Mouse (Mus musculus) heart, postnatal 4 days (tissue): ENCODE measurements around the gene Il17f. TPM values are rescaled to one million over a fixed set of nuclear protein-coding genes. Genes with fewer than 3 reads are reported as not detected.
"Not testable (repeated sequence)": the region's sequence is repeated elsewhere in the genome, so short reads cannot be mapped to it uniquely, and the experiment has no call there.

ENCODE experiments used
- DNase-seq: peaks from one replicate; pipeline ENCODE4 v3.0.0; 2021
- total RNA-seq, 2 experiments: library from RNA; stranded (reverse); gene quantifications; 2 replicates each; pipeline ENCODE4 v1.2.3; 2021

Il17f gene
- total RNA-seq, result under 1 TPM in 1 of 2 experiments, not detected in 1; 0.47 TPM

DNA sequence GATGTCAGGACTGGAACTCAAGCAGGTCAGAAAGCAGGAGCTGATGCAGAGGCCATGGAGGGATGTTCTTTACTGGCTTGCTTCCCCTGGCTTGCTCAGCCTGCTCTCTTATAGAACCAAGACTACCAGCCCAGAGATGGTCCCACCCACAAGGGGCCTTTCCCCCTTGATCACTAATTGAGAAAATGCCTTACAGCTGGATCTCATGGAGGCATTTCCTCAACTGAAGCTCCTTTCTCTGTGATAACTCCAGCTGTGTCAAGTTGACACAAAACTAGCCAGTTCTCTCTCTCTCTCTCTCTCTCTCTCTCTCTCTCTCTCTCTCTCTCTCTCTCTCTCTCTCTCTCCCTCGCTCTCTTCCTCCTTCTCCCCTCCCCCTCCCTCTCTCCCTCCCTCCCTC is at the start of gene Il17f:
TSS of gene Il17f (minus strand) at position 101 of the 400 bp plus-strand sequence.
- not testable (repeated sequence) for DNase-seq

DNA sequence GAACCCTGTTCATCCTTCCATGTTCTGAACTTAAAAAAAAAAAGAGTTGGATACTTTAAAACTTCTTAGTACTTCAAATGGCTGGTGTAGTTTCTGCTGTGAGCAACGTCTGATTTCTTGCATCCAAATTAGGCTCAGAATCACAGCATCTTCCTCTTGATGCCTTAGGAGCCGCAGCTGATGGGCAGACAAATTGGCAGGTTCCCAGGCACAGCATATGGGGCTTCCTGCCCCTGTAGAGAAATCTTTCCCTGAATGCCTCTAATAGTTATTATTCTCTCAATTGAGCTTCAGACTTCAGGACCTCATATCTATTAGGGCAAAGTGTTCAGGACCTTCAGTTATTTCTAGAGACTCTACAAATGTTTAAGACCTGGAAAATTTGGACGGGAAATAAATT is 49.5 kb upstream of the Il17f start:
- DNase-seq, result no peak

DNA sequence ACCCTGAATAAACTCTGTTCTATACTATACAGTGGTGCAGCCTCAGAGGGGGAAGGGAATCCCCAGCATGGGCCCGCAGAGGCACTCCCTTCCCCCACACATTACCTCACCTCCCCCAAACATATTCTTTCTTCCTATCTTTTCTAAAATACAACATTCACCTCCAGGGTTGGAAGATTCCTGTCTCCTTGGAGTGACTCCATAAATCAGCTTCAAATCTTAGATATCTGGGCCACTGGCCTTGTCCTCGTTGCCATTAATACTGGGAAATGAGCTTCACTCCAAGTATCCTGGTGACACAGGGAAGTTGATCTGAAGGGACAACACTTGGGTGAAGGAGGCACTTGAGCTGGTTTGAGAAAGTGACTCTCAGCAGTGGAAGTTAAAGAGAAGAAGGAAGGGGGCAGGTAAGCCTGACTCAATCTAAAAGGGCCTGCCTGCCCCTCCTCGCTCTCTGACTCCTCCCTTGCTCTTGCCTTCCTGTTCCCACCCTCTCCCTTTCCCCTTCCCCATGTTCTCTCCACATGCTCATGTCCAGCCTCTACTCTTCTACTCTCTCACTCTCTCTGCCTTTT is 46.2 kb upstream of the Il17f start:
- DNase-seq, result no peak

DNA sequence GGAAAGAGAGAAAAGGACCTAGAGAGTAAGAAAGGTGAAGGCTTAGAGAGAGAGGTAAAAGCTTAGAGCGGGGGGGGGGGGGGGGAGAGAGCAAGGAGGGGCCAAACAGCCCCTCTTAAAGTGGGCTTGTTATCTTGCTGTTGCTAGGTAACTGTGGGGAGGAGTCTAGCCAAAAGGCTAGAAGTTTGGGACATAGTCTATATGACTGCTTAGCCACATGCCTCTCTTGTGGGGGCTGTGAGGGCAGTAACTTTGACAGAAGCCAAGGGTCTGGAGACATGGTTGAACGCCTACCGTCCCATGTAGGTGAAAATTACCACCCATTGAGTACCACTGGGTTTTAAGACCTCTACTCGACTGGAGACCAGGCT is 42.7 kb upstream of the Il17f start:
- no peak for DNase-seq

DNA sequence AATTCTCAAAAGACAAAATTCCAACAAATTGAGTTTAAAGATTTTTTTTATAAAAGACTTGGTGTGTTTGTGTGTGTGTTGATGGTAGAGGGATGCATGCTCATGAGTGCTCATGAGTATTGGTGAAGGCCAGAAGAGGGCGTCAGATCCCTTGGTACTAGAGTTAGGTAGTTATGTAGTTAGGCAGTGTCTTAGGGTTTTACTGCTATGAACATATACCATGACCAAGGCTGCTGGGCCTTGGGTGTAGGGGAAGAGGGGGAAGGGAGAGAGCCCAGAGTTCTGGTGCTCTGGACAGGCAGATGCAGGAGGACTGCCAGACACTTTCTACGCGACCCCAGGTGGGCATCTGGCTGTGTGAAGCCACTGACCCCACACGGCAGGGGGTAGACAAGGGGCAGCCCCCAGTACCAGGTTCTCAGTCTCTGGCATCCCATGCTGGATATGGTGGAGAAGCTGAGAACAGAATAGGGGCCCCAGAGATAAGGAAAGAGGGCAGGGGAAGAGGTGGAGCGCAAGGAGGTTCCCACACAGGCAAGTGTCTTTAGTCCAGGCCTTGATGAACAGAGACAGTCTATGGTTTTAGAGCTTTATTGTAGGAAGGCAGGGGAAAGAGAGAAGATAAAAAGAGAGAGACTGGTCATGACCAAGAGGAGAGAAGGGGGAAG is 42.2 kb upstream of the Il17f start:
- DNase-seq, result no peak

GRCm38 (mm10) chr1:20830546-20830945 is 40.1 kb upstream of the Il17f start:
- DNase-seq, result no peak

DNA sequence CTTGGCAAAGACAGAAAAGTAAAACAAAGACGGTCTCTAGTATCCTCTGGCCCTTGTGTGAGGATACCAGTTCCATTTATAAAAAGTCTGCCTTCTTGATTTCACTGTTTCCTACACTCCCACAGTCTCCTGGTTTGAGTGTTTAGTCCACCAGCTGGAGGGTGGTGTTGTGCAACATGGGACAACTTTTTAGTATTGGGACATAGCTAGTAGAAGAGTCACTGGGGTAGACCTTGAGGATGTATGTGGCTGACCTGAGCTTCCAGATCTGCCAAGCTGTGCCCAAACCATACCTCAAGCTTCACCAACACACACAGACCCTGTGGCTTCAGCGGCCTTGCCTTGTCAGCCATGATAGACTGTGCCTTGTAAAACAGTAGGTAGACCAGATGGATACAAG is 37.6 kb upstream of the Il17f start:
- DNase-seq, result no peak

- DNase-seq, result no peak
Measured at GRCm38 (mm10) chr1:20825036-20825435, 34.6 kb upstream of the Il17f start.

DNA sequence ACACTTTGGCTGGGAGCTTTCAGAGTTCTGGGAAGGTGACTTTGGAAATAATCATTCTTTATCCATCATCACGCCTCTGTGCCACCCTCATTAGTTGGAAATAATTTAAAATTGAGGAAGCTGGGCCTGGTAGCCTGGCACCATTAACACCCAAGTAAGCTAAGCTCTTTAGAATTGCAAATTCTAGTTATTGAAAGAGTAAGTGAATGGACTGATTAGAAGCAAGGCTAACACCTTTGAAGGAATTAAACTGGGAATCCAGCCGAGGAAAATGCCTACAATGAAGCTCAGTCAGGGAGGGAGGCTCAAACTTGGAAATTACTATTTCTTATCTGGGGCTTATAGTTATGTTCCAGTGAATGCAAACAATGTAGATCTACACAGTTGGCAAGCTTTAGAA is 33.5 kb upstream of the Il17f start:
- DNase-seq, result no peak

- no peak for DNase-seq
Measured at GRCm38 (mm10) chr1:20823471-20823870, 33.1 kb upstream of the Il17f start.

- no peak for DNase-seq
Measured at GRCm38 (mm10) chr1:20820959-20821358, 30.5 kb upstream of the Il17f start.

- peak; percentile 93 for DNase-seq
Measured at GRCm38 (mm10) chr1:20819771-20820605, 29.6 kb upstream of the Il17f start, which contains the start of gene Mcm3. Gene Mcm3, minus strand, starts transcription at chr1:20820312.

DNA sequence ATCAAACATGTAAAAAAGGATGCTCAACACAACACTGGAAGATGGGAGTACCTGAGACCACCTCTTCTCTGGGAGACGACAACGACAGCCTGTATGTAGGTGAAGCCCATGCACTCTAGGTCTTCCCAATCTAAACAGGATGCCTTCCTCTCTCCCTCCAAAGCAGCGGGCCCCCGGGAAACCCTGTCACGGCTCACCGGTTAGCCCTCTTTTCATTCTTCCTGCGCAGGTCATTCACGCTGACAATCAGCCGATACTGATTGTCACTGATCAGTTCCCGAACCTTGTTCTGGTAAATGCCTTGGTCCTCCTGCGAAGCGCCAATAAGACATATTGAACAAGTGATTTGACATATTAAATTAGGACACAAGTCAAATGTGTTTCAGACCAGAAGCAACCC is 27.2 kb upstream of the Il17f start:
- no peak for DNase-seq

DNA sequence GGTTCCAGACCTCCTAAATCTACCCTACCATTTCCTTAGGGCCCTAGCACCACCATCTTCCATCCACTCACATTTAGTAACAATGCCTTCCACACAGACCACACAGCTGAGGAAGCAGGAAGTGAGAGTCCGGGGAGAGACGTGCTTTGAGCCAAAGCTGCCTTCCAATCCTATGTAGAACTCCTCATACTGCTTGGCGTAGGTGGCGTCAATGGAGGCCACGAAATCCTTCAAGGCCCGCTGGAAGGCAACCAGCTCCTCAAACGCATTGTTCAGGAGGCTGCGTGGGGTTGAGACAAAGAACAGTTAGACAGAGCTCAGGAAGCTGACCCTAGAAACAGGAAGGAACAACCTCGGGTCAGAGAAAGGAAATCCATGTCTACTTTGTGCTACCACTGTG is 26.8 kb upstream of the Il17f start:
- DNase-seq, result peak; percentile 9

GRCm38 (mm10) chr1:20814521-20814920 is 24.1 kb upstream of the Il17f start:
- DNase-seq, result no peak

DNA sequence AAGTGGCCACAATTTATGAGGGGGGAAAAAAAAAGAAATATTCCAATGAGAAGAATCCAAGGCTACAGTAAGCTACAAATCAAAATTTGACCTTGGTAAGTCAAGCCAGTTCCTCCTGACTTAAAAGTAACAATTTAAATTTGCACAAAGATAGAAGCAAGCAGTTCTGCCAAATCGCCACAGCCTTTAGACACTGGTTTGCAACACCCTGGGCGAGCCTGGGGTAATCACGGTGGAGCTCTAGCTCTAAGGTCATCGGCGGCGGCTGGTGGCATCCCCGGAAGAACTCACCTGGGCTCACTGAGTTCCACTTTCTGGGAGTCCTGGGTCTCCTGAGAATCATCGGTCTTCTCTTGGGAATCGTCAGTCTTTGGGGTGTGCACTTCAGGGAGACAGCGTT is 14.1 kb upstream of the Il17f start:
- DNase-seq, result no peak

DNA sequence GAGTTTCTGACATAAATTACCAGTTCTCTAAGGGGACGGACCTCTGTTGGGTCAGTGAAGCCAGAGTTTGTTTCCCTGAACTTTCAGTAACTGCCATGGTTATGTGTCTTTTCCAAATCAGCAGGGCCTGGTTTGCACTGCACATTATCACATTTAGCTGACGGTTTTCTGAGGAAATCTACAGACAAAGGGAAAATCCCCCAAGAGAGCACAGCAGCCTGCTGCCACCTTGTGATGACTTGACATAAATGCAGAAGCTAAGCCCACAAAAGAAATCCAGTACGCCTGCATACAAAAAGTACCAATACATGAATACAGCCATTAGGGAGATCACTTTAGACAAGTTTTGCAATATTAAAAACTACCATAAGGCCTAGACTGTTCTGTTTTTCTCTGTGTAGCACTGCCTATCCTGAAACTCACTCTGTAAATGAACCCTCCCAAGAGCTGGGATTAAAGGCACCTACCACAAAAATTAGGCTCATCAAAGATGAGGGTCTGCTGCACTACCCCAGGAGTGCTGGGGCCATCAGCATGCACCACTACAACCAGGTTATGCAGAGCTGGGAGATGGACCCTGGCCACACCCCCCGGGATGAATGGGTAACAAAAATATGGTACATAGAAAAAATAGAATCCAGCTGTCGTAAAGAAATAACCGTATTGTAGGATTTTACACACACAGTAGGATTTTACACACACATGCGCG is 11.4 kb upstream of the Il17f start:
- DNase-seq, result peak; percentile 11

DNA sequence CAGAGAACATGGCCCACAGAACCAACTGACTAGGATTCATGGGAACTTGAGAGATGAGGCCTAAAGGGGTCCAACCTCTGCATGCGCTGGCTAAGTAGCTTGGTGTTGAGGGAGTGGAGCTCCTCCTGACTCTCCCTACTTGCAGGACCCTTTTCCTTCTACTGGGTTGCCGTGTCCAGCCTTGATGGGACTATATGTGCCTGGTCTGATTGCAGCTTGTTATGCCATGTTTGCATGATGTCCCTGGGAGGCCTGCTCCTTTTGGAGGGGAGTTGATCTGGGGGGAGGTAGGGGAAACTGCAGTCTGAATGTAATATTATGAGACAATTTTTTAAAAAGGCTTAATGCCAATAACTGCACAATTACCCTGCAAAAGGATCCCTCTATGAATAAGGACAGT is 10.9 kb upstream of the Il17f start:
- no peak for DNase-seq

- no peak for DNase-seq
Measured at GRCm38 (mm10) chr1:20795178-20795577, 4.8 kb upstream of the Il17f start.

GRCm38 (mm10) chr1:20794760-20795159 is 4.3 kb upstream of the Il17f start:
- no peak for DNase-seq

DNA sequence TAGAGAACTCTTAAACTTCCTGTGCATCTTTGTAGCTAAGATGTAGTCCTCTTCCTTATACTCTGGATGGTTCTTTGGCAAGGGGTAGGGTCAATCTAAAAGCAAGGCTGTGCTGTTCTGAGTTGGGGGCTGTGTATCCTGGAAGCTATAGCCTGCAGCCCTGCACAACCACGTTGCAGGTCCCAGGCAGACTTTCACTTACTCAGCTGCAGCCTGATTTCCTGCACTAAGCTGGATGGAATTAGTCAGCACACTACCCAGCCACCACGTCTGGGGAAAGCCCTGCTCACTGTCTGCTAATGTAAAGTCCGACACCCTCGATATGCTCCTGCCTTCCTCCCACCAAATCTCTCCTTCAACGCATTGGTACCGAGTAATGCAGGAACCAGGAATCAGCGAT is 997 bp upstream of the Il17f start:
- no peak for DNase-seq

- no peak for DNase-seq
Measured at GRCm38 (mm10) chr1:20788419-20788818, 2.0 kb downstream of the Il17f start.

DNA sequence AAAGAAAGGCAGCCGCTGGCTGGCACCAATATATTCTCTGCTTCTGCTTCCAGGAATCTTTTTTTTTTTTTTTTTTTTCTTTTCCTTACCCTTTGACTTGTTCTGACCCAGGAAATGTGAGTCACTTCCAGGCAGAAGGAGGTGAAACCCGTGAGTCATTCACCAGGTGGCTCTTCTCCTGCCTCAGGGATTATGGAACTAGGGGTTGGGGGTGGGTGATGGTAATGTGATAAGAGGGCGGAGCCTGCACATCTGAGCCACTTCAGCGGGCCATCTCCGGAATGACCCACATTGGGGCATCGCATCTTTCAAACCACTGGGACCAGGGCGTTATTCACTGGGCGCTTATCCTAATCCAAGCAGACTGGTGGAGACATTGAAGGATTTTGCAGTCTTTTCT is 3.4 kb downstream of the Il17f start:
- no peak for DNase-seq
